Mouse (Mus musculus) gonadal fat pad, adult 2 months (tissue): ENCODE measurements around the gene Zfp84. TPM values are rescaled to one million over a fixed set of nuclear protein-coding genes. Genes with fewer than 3 reads are reported as not detected.
"Not testable (repeated sequence)": the region's sequence is repeated elsewhere in the genome, so short reads cannot be mapped to it uniquely, and the experiment has no call there.

Experiments
- DNase-seq: peaks from one replicate; pipeline ENCODE4 v3.0.0-alpha.2; 2012; ENCODE audit warnings: low read depth
- polyA plus RNA-seq: library from polyadenylated mRNA; depleted of rRNA; stranded (reverse); fragments of >200 nt; gene quantifications from 2 replicates; pipeline ENCODE4 v1.2.3, GENCODE M21; 2012; rRNA removed

Gene Zfp84
- 4.9 and 5.2 TPM in 2 replicates for polyA plus RNA-seq

GRCm38 (mm10) chr7:29768090-29768900 lies at the start of gene Zfp84:
Gene Zfp84, plus strand, starts transcription at chr7:29768552.
- DNase-seq: peak; percentile 92

GRCm38 (mm10) chr7:29725461-29726142 lies 42.8 kb upstream of the Zfp84 start:
- not testable (repeated sequence) for DNase-seq

GRCm38 (mm10) chr7:29726860-29727259 lies 41.5 kb upstream of the Zfp84 start, which contains the start of gene Catsperg2:
Gene Catsperg2, minus strand, starts transcription at chr7:29727032.
- DNase-seq: not testable (repeated sequence)

GRCm38 (mm10) chr7:29728055-29728454 lies 40.3 kb upstream of the Zfp84 start:
- no peak for DNase-seq

GRCm38 (mm10) chr7:29742258-29742657 lies 26.1 kb upstream of the Zfp84 start:
- DNase-seq: no peak

- DNase-seq: no peak
These were observed 7.9 kb upstream of the Zfp84 start for GRCm38 (mm10) chr7:29760476-29760875.

- DNase-seq: no peak
These were observed 3.6 kb upstream of the Zfp84 start for GRCm38 (mm10) chr7:29764702-29765101.

GRCm38 (mm10) chr7:29767058-29767686 lies 1.2 kb upstream of the Zfp84 start:
- DNase-seq: peak; percentile 62

GRCm38 (mm10) chr7:29768980-29769379 lies 628 bp downstream of the Zfp84 start:
- DNase-seq: no peak

- no peak for DNase-seq
These were observed 5.2 kb downstream of the Zfp84 start for GRCm38 (mm10) chr7:29773503-29773902.

- no peak for DNase-seq
These were observed 6.0 kb downstream of the Zfp84 start for GRCm38 (mm10) chr7:29774371-29774770.

- no peak for DNase-seq
These were observed 8.2 kb downstream of the Zfp84 start for GRCm38 (mm10) chr7:29776568-29776967.

GRCm38 (mm10) chr7:29777372-29777771 lies 9.0 kb downstream of the Zfp84 start:
- no peak for DNase-seq

- DNase-seq: no peak
These were observed 15.7 kb downstream of the Zfp84 start, which contains the start of gene Zfp30 for GRCm38 (mm10) chr7:29783871-29784551. Gene Zfp30, plus strand, starts transcription at chr7:29783998.

GRCm38 (mm10) chr7:29785023-29785422 lies 16.7 kb downstream of the Zfp84 start:
- DNase-seq: no peak

- DNase-seq: no peak
These were observed 17.5 kb downstream of the Zfp84 start for GRCm38 (mm10) chr7:29785888-29786287.

- no peak for DNase-seq
These were observed 24.6 kb downstream of the Zfp84 start for GRCm38 (mm10) chr7:29792906-29793305.

- DNase-seq: no peak
These were observed 38.7 kb downstream of the Zfp84 start for GRCm38 (mm10) chr7:29807046-29807445.

GRCm38 (mm10) chr7:29812244-29812643 lies 43.9 kb downstream of the Zfp84 start:
- no peak for DNase-seq

- no peak for DNase-seq
These were observed 46.0 kb downstream of the Zfp84 start for GRCm38 (mm10) chr7:29814381-29814780.

- no peak for DNase-seq
These were observed 46.9 kb downstream of the Zfp84 start for GRCm38 (mm10) chr7:29815061-29815784.
